Mouse (Mus musculus) liver, embryonic 14.5 days (tissue): ENCODE measurements at regions not wholly inside any gene's neighbourhood (a gene's known extent, or its start where the extent isn't known, plus 50 kb on each side); places are given as distances from the start of the nearest gene placed in this dataset.

Experiments
- CTCF ChIP-seq: IDR thresholded peaks from 2 replicates; pipeline ENCODE4 v1.5.1; 2016; ENCODE audit warnings: antibody characterized with exemption, low read depth, control low read depth
- EP300 ChIP-seq: IDR thresholded peaks from 2 replicates; pipeline ENCODE4 v1.6.1; 2016; ENCODE audit warnings: antibody characterized with exemption, low read depth

GRCm38 (mm10) chr3:33383622-33384021 lies 240.6 kb upstream of the Pex5l start:
- TF ChIP-seq CTCF (no peak), EP300 (no peak)
